Mouse (Mus musculus) MEL (cell line): ENCODE measurements around the gene Kin. TPM values are rescaled to one million over a fixed set of nuclear protein-coding genes. Genes with fewer than 3 reads are reported as not detected.

Experiments
- DNase-seq: peaks from one replicate; pipeline ENCODE4 v3.0.0; 2011; ENCODE audit warnings: low read depth, low spot score
- H3K27ac ChIP-seq: 2 replicates; pipeline ENCODE4 v1.5.1; 2012; ENCODE audit warnings: low read depth, mild to moderate bottlenecking, control low read depth, low read length, moderate library complexity; ENCODE audit not compliant: control insufficient read depth
- H3K27me3 ChIP-seq, 2 experiments: fragments of 150-350 bp in 1 of 2; sonication (generic) in 1 of 2; 2 replicates each; pipeline ENCODE4 v1.6.1; 2012; ENCODE audit warnings: low read length in 2 of 2, mild to moderate bottlenecking in 2 of 2, improper control_type of control experiment in 1 of 2, moderate library complexity in 1 of 2; ENCODE audit not compliant: insufficient read depth in 2 of 2, control insufficient read depth in 1 of 2
- H3K36me3 ChIP-seq, 2 experiments: 2 replicates each; pipeline ENCODE4 v1.6.1; 2012 to 2014; ENCODE audit warnings: low read length in 2 of 2, improper control_type of control experiment in 1 of 2, inconsistent platforms in 1 of 2, mild to moderate bottlenecking in 1 of 2; ENCODE audit not compliant: insufficient read depth in 2 of 2, control insufficient read depth in 1 of 2
- H3K4me1 ChIP-seq, 2 experiments: fragments of 150-350 bp in 1 of 2; sonication (generic) in 1 of 2; 2 replicates each; pipeline ENCODE4 v1.6.1; 2012; ENCODE audit warnings: low read length in 2 of 2, improper control_type of control experiment in 1 of 2, mild to moderate bottlenecking in 1 of 2; ENCODE audit not compliant: insufficient read depth in 2 of 2, control insufficient read depth in 1 of 2
- H3K4me3 ChIP-seq, 2 experiments: fragments of 150-350 bp in 1 of 2; sonication (generic) in 1 of 2; 2 replicates each; pipeline ENCODE4 v1.5.1; 2012; ENCODE audit warnings: low read depth in 2 of 2, low read length in 2 of 2, mild to moderate bottlenecking in 2 of 2, moderate library complexity in 2 of 2, control low read depth in 1 of 2, improper control_type of control experiment in 1 of 2; ENCODE audit not compliant: control insufficient read depth in 1 of 2, insufficient read depth in 1 of 2
- H3K79me2 ChIP-seq: 2 replicates; pipeline ENCODE4 v1.6.1; 2012; ENCODE audit warnings: mild to moderate bottlenecking, low read length, moderate library complexity; ENCODE audit not compliant: control insufficient read depth, poor library complexity, insufficient read depth
- H3K9ac ChIP-seq: 2 replicates; pipeline ENCODE4 v1.6.1; 2012; ENCODE audit warnings: low read depth, mild to moderate bottlenecking, control low read depth, low read length, moderate library complexity; ENCODE audit not compliant: control insufficient read depth, poor library complexity, severe bottlenecking
- H3K9me3 ChIP-seq: fragments of 150-350 bp; sonication (generic); replicated peaks from 2 replicates; pipeline ENCODE4 v1.6.1; 2012; ENCODE audit warnings: mild to moderate bottlenecking, low read length, improper control_type of control experiment, moderate library complexity; ENCODE audit not compliant: insufficient read depth
- BHLHE40 ChIP-seq: IDR thresholded peaks from 2 replicates; pipeline ENCODE4 v1.6.1; 2012; ENCODE audit warnings: low read depth, mild to moderate bottlenecking, inconsistent platforms, low read length, improper control_type of control experiment, borderline replicate concordance
- CHD2 ChIP-seq: IDR thresholded peaks from 2 replicates; pipeline ENCODE4 v1.6.1; 2011; ENCODE audit warnings: low read length, improper control_type of control experiment
- HCFC1 ChIP-seq: IDR thresholded peaks from 2 replicates; pipeline ENCODE4 v1.6.1; 2012; ENCODE audit warnings: low read depth, mild to moderate bottlenecking, inconsistent platforms, low read length, improper control_type of control experiment, moderate library complexity
- JUND ChIP-seq: IDR thresholded peaks from 2 replicates; pipeline ENCODE4 v1.6.1; 2011; ENCODE audit warnings: low read depth, mild to moderate bottlenecking, improper control_type of control experiment, low read length
- KAT2A ChIP-seq: conservative IDR thresholded peaks from 2 replicates; pipeline ENCODE4 v1.6.1; 2012; ENCODE audit warnings: low read depth, low read length, improper control_type of control experiment, inconsistent platforms
- MAZ ChIP-seq: IDR thresholded peaks from 2 replicates; pipeline ENCODE4 v1.6.1; 2012; ENCODE audit warnings: low read depth, mild to moderate bottlenecking, inconsistent platforms, low read length, improper control_type of control experiment
- MEF2A ChIP-seq: IDR thresholded peaks from 2 replicates; pipeline ENCODE4 v1.6.1; 2014; ENCODE audit warnings: low read depth, mild to moderate bottlenecking, inconsistent platforms, low read length, improper control_type of control experiment; ENCODE audit not compliant: poor library complexity, insufficient replicate concordance, severe bottlenecking; ENCODE audit errors: extremely low read depth
- NELFE ChIP-seq: IDR thresholded peaks from 2 replicates; pipeline ENCODE4 v1.6.1; 2011; ENCODE audit warnings: low read depth, low read length, improper control_type of control experiment
- NRF1 ChIP-seq: IDR thresholded peaks from 2 replicates; pipeline ENCODE4 v1.6.1; 2014; ENCODE audit warnings: low read depth, mild to moderate bottlenecking, inconsistent platforms, low read length, improper control_type of control experiment, moderate library complexity; ENCODE audit not compliant: poor library complexity, insufficient read depth, severe bottlenecking
- POLR2AphosphoS5 ChIP-seq: IDR thresholded peaks from 2 replicates; pipeline ENCODE4 v1.6.1; 2012; ENCODE audit warnings: low read depth, borderline replicate concordance, mild to moderate bottlenecking, inconsistent platforms, low read length, moderate library complexity, mixed read lengths
- SMC3 ChIP-seq: IDR thresholded peaks from 2 replicates; pipeline ENCODE4 v1.6.1; 2011; ENCODE audit warnings: low read depth, low read length, improper control_type of control experiment
- TAL1 ChIP-seq: IDR thresholded peaks from 2 replicates; pipeline ENCODE4 v1.6.1; 2012; ENCODE audit warnings: mild to moderate bottlenecking, inconsistent platforms, low read length, moderate library complexity, mixed read lengths
- TBP ChIP-seq: IDR thresholded peaks from 2 replicates; pipeline ENCODE4 v1.8.0; 2011; ENCODE audit warnings: low read depth, low read length, improper control_type of control experiment
- UBTF ChIP-seq: IDR thresholded peaks from 2 replicates; pipeline ENCODE4 v1.6.1; 2012; ENCODE audit warnings: low read depth, mild to moderate bottlenecking, inconsistent platforms, low read length, improper control_type of control experiment, moderate library complexity, borderline replicate concordance; ENCODE audit not compliant: insufficient read depth
- USF2 ChIP-seq, 2 experiments: IDR thresholded peaks; 2 replicates each; pipeline ENCODE4 v1.6.1; 2011 to 2012; ENCODE audit warnings: improper control_type of control experiment in 2 of 2, low read length in 2 of 2, borderline replicate concordance in 1 of 2, inconsistent platforms in 1 of 2, low read depth in 1 of 2, mild to moderate bottlenecking in 1 of 2; ENCODE audit not compliant: insufficient read depth in 1 of 2
- ZC3H11A ChIP-seq: IDR thresholded peaks from 2 replicates; pipeline ENCODE4 v1.6.1; 2012; ENCODE audit warnings: low read depth, mild to moderate bottlenecking, inconsistent platforms, low read length, improper control_type of control experiment
- ZMIZ1 ChIP-seq: IDR thresholded peaks from 2 replicates; pipeline ENCODE4 v1.6.1; 2012; ENCODE audit warnings: low read depth, mild to moderate bottlenecking, inconsistent platforms, low read length, improper control_type of control experiment, moderate library complexity
- ZNF384 ChIP-seq: IDR thresholded peaks from 2 replicates; pipeline ENCODE4 v1.6.1; 2012; ENCODE audit warnings: low read depth, mild to moderate bottlenecking, inconsistent platforms, low read length, improper control_type of control experiment
- polyA plus RNA-seq, 2 experiments: library from polyadenylated mRNA; stranded (reverse) in 1 of 2; unstranded in 1 of 2; fragments of >175 nt in 1 of 2; fragments of >200 nt in 1 of 2; gene quantifications; 2 replicates each; pipeline versions ENCODE4 v1.2.1 to v1.2.4; 2012; ENCODE audit warnings: low replicate concordance in 2 of 2, low read depth in 1 of 2; ENCODE audit not compliant: insufficient read length in 2 of 2, insufficient read depth in 1 of 2, missing spikeins in 1 of 2
- total RNA-seq: library from RNA; depleted of rRNA; stranded (reverse); fragments of 300-350 nt; gene quantifications from 2 replicates; pipeline ENCODE4 v1.2.3, GENCODE M21; 2012

Kin gene
- total and polyA plus RNA-seq, 3 experiments = 25.7 to 33.5 TPM; not detected in 1

- no peak for TF ChIP-seq TAL1
- TF ChIP-seq JUND = no peak
- no peak for TF ChIP-seq POLR2AphosphoS5
- no peak for TF ChIP-seq MEF2A
- TF ChIP-seq UBTF = no peak
- TF ChIP-seq CHD2 = no peak
- no peak for TF ChIP-seq SMC3
- TF ChIP-seq ZC3H11A = no peak
- TF ChIP-seq MAZ = no peak
- no peak for TF ChIP-seq ZMIZ1
- TF ChIP-seq NRF1 = no peak
- Histone ChIP-seq H3K27ac (no peak overlapping the region), H3K79me2 (peaks cover 59% of the 10 kb centered on the region), H3K36me3 (peaks cover 18 to 21% of the 10 kb centered on the region in 2 experiments), H3K4me1 (peaks cover 2 to 5% of the 10 kb centered on the region in 2 experiments; a peak in 3 of 4 replicates), H3K4me3 (no peak overlapping the region), H3K9me3 (no peaks in the 10 kb centered on the region), H3K27me3 (no peaks in the 10 kb centered on the region), H3K9ac (no peak overlapping the region)
- DNase-seq = peak; percentile 38
These were observed 8.6 kb upstream of the Kin start for GRCm38 (mm10) chr2:10071751-10072150.

DNA sequence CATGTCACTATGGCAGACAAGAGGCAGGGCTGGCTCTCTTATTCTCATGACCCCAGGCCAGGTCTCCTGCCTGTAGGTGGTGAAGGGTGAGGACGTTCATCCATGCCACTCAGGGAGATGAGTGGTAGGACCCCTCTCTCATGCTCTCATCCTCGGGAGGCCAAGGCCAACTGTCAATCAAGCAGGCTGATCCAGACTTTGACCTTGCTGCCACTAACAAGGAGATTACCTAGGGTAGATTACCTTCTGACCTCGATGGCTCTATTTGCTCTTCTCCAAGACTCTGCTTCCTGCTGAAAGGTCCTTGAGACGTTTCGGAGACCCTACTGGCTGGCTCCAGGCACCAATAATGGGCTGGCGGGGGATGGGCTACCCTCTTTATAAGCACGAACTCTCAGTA is 5.9 kb upstream of the Kin start:
- Histone ChIP-seq H3K27me3 (no peaks in the 10 kb centered on the region), H3K4me3 (no peak overlapping the region)
- TF ChIP-seq HCFC1 = no peak
- TF ChIP-seq SMC3 = no peak
- TF ChIP-seq NELFE = no peak
- no peak for TF ChIP-seq BHLHE40
- TF ChIP-seq USF2 (IDR thresholded peaks at IDR 0.05; ENCODE audit: borderline replicate concordance in 1 of 2, insufficient read depth in 1 of 2, low read depth in 1 of 2, low read length in 2 of 2) = no peak
- no peak for TF ChIP-seq KAT2A
- TF ChIP-seq TBP = no peak
- TF ChIP-seq ZNF384 = no peak
- no peak for TF ChIP-seq JUND
- TF ChIP-seq, all 39 proteins: peak for 0
- Histone ChIP-seq H3K27ac (no peak overlapping the region), H3K9ac (no peak overlapping the region), H3K9me3 (no peaks in the 10 kb centered on the region), H3K36me3 (peaks cover 12 to 39% of the 10 kb centered on the region in 2 experiments), H3K4me1 (peaks cover 6 to 21% of the 10 kb centered on the region in 2 experiments; a peak in 3 of 4 replicates), H3K79me2 (peaks cover 82% of the 10 kb centered on the region)
- no peak for DNase-seq
